Mouse (Mus musculus): ENCODE results near the gene Olfr206.

DNA sequence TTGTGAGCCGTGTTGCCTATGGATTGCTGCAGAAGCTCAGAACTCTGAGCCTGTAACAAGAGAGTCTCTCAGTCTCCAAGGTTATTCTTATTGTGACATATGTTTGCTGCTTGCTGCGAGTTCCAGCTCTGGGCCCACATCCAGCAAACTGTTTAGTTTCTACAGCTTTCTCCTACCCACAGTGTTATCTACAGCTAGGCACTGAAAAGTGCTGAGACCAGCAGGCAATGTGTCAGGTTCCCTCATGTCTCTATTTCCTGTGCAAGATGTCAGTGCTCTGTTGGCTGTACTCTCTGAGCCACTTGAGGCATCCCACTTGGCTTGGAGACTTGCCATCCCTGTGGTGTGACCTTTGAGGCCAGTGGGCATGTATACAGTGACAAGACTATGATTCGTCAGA is 44.3 kb upstream of the Olfr206 start:
- no peak for TF ChIP-seq EP300 (IDR thresholded peaks at IDR 0.05; ENCODE audit: low read depth)
- no peak for TF ChIP-seq CTCF (IDR thresholded peaks at IDR 0.05; ENCODE audit: low read depth)
